Mouse (Mus musculus): ENCODE measurements around the gene Lpcat4.

DNA sequence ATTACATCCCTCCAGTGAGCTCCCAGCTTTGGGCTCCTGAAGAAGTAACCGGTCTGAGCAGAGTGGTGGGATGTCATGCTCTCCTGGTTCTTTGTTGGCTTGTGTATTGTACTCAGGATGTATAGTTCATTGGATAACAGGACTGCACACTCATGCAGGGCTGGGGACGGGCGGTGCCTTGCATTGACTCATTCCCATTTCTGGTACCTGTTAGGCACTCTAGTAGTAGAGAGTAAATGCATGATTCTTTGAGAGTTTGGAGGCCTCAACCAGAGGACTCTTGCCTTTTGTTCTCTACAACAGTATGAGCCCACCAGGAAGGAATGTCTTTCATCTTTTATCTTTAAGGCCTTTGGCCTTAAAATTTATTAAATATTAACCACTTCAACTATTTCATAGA lies 37.6 kb downstream of the Lpcat4 start:
- TF ChIP-seq CTCF (IDR thresholded peaks at IDR 0.05; ENCODE audit: control insufficient read depth, insufficient read depth, insufficient read length) (no peak), USF1 (IDR thresholded peaks at IDR 0.05; ENCODE audit: low read depth) (no peak), MYOG (IDR thresholded peaks at IDR 0.05; ENCODE audit: control insufficient read depth, extremely low read depth, insufficient read length) (no peak)
